Mouse (Mus musculus) cerebellum, postnatal 10 days (tissue): ENCODE data around the gene Chd6.
"Not testable (repeated sequence)": the region's sequence is repeated elsewhere in the genome, so short reads cannot be mapped to it uniquely, and the experiment has no call there.

Source experiments
- DNase-seq, 2 experiments: peaks; one replicate each; pipeline ENCODE4 v3.0.0; 2021; ENCODE audit warnings: mixed read lengths in 2 of 2

Gene Chd6

DNA sequence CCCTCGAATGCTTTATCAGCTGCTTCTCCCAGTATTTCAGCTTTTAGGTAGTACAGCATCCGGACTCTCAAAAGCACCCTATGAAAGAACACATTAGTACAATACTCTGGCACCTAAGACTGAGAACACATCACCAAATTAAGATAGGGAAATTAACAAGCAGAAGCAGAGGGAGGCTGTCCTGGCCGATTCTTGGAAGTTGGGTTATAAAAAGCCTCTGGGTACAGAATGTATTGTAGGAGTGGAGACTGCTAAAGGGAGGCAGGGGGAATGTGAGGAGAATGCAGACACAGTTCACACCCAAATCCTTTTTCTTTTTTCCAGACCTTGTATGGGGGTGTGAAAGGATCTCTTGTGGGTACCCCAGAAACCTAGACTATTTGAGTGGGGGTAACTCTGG is 126.2 kb downstream of the Chd6 start:
- DNase-seq: no peak

DNA sequence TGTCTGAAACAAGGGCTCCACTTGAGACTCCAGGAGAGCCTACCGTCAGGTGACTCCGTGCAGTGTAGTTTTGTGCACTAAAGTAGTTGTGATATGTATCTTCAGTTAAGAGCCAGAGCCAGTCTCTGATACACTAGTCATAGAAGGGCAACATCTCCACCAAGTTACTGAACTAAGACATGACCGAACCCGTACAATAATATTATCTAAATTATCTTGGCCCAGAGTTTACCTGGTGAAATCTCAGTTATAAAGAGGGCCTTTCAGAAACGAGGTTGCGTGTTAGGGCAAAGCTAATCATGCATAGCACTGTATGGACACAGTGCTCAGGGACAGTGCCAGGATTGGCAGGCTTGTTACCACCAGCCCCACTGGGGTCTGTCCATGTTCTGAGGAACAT is 127.1 kb downstream of the Chd6 start:
- DNase-seq: no peak

DNA sequence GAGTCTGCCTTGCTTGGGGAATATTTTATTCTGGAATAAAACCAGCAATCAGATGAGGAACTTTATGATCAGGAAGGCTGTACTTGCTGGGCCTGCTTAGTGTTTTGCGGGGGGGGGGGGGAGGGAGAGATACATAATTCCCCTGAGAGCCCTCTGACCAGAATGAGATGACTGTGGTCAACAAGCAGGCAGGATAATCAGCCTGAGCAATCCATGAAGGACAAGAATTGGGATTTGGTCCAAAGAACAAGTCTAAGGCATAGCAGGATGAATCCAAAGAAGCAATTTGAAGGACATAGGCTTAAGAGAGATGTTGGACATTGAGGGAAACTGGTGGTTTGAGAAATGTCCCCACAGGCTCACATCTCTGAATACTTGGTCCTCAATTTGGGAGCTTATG is 130.2 kb downstream of the Chd6 start:
- DNase-seq: no peak

DNA sequence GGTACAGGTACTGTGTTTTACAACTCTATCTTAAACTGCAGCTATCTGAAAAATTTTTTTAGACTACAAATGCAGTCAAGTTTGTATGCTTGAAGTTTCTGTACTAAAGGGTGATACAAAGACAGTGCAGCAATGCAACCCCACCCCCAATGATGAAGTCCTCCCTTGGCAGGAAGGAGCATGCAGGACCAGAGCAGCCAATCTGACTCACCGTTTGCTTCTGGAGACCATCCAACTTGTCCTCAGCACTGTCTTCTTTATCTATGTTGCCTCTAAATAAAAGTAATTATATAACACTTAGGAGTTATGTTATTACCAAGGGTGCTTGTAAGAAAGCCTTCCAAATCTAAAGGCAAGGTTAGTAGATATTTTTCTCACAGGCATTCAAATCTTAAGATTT is 131.6 kb downstream of the Chd6 start:
- peak; percentile 14 to 24 for DNase-seq

DNA sequence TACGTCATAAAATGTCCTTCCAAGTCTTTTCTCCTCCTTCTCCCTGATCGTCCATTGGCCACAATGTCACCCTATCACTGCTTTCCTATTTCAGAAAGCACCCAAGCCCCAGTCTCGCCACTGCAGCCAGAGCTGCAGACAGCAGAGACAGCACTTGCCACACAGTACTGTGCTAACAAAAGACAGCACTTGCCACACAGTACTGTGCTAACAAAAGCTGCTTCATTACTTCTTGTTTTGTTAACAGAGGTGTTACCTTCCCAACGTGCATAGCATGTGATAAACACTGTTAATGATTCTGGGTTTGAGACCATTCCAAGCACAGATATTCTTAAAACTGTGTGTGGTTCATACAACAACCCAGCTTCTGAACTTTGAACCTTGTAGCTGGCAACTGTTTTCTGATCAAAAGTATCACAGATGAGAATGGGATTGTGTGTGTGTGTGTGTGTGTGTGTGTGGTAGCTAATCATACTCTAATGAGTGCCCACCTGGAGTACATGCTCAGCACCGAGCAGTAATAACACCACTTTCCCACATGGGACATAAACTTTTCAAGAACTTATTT is 135.1 kb downstream of the Chd6 start:
- no peak for DNase-seq

DNA sequence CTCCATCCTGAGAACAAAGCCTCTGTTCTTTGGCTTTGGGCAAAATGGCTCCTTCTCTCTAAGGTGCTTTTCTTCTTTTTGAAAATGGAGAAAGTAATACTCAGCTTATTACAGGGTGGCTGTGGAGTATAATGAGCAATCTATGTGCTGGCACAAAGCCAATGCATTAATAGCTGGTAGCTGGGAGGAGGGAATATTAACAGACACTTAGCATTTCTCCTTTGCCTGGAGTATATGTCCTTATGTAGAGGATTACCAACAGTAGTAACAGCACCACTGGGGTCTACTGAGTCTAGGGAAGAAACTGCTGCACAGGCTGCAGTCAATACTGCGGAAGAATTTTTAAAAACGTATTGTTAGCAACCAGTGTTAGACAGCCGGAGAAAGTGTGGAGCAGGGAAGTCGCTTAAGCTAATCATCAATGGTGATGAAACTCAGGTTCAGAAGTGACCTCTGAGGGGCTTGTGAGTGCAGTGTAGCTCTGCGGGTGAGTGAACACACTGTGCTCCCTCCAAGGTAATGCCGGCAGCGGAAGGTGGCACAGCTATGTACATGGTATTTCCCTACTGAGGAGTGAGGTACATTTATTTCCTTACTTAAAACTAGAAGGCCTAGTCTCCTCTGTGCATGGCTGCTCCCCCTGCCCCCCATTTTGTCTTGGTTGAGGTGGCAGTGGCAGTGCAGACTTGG is 136.6 kb downstream of the Chd6 start:
- no peak for DNase-seq

DNA sequence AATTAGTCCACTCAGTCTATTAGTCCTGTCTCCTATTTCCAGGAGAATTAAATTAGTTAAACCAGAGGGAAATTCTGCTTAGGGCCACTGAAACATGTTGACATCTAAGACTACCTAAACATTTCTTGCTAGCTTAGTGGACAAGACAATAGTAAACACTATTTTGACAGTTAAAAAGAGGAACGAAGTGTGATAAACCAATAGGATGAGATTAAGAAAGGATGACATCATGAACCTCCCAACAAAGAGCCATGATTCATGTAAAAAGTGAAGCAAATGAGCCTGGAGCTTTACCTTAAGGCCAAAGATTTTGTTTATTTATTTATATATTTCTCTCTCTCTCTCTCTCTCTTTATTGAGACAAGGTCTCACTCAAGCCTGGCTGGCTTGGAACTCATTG is 146.7 kb downstream of the Chd6 start:
- DNase-seq: no peak

DNA sequence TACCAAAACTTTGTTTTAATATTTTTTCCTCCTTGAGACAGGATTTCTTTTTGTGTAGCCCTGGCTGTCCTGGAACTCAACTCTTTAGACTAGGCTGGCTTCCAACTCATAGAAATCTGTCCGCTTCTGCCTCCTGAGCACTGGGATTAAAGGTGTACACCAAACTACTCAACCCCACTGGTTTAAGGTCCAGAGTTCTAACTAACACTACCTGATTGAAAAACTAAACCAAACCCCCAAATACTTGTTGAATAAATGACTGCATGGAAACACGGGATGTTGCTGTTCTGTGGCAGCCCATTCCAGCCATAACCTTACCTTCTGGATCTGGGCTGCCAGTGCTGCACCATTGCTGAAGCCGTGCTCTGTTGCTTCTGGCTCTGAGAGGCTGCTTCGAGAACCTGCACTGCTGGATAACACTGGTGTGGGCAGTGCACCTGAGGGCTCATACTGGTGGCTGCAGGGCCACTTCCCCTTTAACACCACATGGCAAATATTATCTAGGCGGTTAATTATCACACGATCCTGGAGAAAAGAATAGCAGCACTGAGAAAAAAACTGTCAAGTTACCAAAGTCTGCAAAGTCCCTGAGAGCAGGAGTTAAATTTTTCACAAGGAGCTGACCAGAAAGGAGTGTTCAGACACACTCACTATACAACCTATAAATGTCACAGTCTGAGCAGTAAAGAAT is 147.8 kb downstream of the Chd6 start:
- DNase-seq: no peak

DNA sequence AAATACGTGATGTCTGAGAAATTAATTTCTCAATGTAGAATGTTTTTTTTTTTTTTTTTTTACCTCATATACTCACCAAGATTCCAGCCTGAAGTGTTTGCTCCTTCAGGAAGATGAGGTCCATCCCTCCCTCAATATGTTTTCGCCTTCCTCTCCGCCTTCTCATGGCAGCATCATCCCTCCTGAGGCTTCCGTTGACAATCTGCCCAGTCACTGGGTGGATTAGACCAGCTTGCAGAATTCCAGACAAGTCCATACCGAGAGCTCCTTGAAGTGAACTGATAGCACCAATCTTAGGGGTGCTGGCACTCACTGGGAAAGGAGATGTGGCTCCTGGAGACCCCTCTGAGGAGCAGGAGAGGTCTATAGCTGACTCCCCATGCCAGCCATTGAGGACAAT is 149.0 kb downstream of the Chd6 start:
- peak; percentile 70 to 77 for DNase-seq

DNA sequence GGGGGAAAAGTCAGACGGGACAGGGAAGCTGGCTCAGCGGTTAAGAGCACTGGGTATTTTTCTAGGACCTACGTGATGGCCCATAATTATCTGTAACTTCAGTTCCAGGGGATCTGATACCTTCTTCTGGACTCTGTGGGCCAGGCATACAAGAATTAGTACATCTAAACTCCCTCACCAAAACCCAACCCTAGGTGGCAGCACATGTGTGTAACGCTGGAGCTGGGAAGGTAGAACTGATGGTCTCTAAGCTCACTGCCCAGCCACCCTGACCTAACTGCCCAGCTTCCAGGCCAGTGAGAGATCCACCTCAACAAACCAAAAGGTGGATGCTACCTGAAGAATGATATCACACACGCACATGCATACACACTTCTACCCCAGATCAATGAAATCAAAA is 150.1 kb downstream of the Chd6 start:
- peak in 1 of 2 experiments; percentile 40 for DNase-seq

DNA sequence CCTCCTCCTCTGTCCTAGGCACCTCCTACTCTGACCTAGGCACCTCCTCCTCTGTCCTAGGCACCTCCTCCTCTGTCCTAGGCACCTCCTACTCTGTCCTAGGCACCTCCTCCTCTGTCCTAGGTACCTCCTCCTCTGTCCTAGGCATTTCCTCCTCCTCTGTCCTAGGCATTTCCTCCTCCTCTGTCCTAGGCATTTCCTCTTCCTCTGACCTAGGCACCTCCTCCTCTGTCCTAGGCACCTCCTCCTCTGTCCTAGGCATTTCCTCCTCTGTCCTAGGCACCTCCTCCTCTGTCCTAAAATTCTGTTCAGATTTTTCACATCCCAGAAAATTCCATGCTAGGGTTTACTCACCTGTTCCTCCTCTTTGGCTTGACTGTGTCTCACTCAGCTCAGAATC is 151.1 kb downstream of the Chd6 start:
- not testable (repeated sequence) for DNase-seq

DNA sequence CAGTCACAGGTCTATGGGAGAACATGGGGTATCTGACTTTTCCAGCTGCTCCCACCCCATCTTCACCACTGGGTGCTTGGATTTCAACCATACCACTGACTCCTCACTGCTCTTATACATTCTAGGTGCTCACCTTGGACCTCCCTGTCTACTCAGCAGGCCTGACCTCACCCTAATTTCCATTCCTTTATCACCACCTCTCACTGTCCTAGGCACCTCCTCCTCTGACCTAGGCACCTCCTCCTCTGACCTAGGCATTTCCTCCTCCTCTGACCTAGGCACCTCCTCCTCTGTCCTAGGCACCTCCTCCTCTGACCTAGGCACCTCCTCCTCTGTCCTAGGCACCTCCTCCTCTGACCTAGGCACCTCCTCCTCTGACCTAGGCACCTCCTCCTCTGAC is 151.6 kb downstream of the Chd6 start:
- not testable (repeated sequence) for DNase-seq

DNA sequence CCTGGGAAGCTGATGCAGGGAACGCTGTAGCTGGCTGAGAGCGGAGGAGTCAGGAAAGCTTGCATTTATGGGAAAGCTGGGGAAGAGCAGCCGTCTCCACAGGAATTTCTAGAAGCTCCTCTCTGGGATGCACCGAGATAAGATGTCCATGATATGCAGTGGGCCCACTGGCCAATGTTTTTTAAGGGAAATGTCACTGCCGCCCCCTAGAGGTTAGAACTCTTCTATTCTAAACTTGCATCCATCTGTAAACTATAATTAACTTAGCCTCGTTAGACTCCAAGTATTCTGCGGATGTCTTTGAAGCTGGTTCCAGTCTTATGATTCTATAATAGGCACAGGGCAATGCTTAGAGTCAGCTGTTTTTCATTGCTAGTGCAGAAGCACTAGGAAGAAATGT is 153.5 kb downstream of the Chd6 start:
- DNase-seq: peak; percentile 66 to 70

DNA sequence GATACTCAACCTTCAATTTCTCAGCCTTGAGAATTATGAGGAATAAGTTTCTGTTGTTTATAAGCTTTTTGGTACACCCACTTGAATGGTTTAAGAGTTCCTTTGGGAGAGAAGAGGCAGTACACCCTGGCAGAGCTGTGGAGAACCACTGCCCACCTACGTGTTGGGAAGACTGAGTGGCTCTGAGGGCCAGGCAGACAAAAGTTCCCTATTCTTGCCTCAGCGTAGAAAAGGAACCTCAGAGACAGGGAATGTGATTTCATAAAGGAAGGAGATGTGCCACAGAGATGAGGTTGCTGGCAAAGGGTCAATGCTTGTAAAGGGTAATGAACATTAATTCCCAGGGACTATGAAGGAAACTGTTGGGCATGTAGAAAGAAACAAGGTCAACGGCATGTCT is 154.3 kb downstream of the Chd6 start:
- no peak for DNase-seq

DNA sequence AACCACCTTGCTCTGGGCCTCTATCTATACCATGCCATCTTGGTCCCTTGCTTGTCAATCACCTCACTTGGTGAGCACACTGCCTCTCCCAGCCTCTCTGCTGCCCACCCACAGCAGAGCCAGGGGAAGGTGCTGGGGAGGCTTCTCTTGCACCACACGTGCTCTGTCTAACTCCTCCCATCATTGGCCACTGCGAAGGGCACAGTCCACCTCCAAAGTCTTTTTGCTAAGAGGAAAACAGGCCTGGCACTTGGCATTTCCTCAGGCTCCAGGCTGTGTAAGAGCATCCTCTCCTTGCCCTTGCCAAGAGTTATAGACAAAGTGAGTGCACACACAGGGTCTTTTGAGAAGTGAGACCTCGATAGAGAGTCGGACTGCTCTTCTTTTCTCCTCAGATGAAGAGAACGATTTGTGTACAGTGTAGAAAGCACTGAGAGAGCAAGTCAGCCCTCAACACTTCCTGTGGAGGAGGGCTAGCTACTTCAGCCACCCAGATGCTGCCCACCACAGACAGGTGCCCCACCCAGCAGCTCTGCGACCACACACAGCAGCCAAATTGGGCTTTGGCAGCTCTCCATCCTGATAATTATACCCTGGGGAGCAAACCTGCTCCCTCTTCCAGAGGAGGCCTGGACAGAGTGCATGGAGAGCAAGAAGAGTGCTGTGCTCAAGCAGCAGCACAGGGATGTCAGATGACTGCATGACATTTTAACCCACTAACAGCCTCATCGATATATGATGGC is 155.6 kb downstream of the Chd6 start:
- peak in 1 of 2 experiments; percentile 52 for DNase-seq

DNA sequence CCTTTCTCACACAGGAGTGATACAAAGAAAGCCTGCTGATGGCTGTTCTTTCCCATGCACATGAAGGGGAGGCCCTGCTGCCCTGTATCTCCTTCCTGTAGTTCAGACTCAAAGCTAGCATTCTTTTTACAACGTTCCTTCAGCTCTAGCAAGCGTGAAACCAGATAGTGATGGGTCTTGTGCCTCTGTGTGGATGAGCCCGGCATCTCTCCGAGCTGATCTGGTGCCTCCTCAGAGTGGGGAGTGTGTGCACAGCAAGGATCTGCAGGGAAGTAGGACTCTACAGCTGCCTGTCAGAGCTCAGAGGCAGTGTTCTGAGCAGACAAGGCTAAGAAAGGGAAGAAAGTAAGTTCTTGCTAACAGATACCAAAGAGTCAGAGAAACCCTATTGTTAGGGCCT is 157.3 kb downstream of the Chd6 start:
- no peak for DNase-seq

DNA sequence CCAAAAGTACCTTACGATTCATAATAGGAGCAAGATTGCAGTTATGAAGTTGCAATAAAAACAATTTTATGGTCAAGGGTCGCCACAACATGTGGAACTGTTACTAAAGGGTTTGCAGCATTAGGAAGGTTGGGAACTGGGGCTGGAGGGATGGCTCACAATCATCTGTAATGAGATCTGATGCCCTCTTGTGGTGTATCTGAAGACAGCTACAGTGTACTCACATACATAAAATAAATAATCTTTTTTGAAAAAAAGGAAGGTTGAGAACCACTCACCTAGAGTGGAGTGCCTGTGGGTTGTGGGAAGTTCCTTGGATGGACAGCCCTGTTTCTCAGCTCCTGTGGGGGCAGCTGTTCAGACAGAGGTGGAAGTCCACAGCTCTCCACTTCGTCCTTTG is 166.4 kb downstream of the Chd6 start:
- no peak for DNase-seq

DNA sequence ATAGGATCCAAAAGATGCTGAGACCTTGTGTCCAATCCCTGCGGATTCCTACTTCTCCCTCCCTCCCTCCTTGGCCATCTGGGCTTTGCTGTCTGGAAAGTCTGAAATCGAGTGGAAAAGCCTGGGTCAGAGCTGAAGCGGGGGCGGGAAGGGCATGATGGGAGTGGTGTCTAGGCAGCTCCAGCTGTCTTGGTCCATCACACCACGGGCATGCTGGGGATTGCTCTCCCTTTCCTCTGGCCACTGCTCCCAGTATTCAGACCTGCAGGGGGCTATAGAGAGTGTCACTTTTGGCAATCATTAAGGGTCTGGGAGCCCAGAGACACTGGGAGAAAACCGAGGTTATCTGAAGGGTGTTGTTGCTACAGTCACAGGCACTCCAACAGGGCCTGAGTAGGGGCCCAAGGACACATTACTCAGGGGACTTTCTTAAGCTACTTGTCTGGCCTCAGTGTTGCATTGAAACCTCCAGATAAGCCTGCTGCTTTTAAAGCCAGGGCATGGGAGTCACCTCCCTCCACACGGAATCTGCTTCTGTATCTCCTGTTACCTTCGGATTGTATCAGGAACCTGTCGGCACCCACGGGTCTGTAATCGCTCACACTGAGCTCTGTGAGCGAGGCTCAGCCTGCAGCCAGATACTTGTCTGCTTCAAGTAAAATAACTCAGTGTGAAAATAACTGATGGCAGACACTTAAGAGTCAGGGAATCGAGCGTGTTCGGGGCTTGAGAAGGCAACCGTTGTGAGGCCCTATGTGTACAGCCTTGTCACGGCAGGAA is 167.8 kb downstream of the Chd6 start:
- peak; percentile 59 to 69 for DNase-seq

DNA sequence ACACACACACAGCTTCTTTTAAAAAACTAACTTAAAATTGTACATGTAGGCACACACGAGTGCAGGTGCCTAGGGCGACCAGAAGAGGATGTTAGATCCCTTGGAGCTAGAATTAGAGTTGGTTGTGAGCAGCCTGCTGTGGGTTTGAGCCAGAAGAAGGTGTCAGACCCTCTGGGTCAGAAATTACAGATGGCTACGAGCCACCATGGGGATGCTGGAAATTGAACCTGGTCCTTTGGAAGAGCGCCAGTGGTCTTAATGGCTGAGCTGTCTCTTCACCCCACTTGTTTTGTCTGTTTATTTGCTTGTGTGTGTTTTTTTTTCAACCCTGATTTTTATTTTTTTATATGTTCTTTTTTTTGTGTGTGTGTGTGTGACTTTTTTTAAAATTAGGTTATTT is 174.4 kb downstream of the Chd6 start:
- DNase-seq: peak in 1 of 2 experiments; percentile 63

DNA sequence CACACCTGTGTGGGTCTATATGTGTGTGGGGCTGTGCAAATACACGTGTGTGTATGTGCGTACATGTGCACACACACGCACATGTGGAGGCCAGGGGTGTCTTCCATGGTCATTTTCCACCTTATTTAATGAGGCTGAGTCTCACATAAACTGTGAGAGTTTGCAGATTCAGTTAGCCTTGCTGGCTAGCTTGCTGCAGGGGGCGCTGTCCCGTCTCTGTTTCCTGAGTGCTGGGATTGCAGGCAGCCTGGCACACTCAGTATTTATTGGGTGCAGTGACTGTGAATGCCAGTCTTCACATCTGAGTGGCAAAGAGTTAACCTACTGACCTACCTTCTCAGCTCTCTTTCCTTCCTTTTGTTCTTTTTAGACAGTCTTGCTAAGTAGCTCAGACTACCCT is 175.0 kb downstream of the Chd6 start:
- no peak for DNase-seq

DNA sequence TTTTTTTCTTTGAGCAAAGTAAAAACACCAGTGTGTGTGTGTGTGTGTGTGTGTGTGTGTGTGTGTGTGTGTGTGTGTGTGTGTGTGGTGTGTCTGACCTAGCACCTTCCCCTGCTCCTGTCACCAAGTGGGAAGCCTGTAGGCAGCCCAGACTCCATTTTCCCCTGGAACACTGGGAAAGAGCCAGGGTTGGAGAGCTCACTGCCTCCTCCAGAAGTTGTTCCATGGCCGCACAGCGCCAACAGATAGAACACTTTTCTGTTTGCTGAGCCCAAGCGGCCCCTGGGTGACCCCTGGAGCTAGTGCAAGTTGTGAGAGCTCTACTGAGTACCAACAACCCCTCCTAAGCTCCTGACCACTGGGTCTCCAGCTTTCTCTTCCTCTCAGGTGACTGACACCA is 175.9 kb downstream of the Chd6 start:
- DNase-seq: no peak

DNA sequence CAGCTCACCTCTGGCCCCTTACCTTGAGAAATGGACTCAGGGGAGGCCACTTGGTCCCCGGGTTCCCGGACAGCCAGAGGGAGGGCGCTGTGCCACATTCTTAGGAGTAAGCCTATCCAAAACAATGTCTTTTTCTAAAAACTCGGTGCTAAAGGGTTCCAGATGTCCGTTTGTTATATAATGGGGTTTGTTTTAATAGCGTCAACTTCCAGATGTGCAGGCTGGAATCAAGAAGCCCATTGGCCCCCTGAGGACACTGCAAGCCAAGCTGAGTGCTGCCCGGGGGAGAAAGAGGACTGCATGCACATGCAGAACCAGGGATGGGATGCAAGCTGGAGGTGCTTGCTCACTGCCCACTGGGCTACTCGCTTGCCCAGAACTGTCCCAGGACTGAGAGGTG is 176.6 kb downstream of the Chd6 start:
- DNase-seq: no peak

DNA sequence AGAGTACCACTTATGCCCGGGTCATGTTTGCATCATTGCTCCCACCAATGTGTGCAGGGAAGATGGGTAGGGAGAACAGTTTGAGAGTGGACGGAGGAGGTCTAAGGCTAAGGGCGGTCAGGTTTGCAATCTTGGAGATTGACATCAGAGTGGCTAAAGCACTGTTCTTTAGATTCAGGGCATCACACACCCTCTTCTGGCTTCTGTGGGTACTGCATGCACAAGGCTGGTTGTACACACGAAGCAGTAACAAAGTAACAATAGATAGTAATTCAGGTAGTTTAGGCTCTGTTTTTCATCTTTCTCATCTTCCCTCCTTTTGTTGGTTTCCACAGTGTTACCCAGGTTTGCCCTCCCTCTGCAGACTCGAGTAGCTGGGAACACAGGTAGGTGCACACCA is 177.5 kb downstream of the Chd6 start:
- DNase-seq: no peak
